Mouse (Mus musculus) G1E (cell line): ENCODE data around the gene Sept12. TPM values are rescaled to one million over a fixed set of nuclear protein-coding genes. Genes with fewer than 3 reads are reported as not detected.

Experiments
- ATAC-seq: 2 replicates; pipeline ENCODE4 v1.8.0; 2016; ENCODE audit warnings: mild to moderate bottlenecking; ENCODE audit not compliant: insufficient number of reproducible peaks, poor library complexity, low FRiP score, severe bottlenecking; ENCODE audit errors: extremely low read depth
- DNase-seq: peaks from one replicate; pipeline ENCODE4 v3.0.0; 2012; ENCODE audit warnings: low spot score
- H3K27me3 ChIP-seq: 2 replicates; pipeline ENCODE4 v1.6.1; 2012; ENCODE audit warnings: mild to moderate bottlenecking, low read length, inconsistent platforms; ENCODE audit not compliant: insufficient read depth
- H3K36me3 ChIP-seq: replicated peaks from 2 replicates; pipeline ENCODE3; 2012; ENCODE audit warnings: mild to moderate bottlenecking, inconsistent platforms
- H3K4me1 ChIP-seq: 2 replicates; pipeline ENCODE4 v1.6.1; 2012; ENCODE audit warnings: low read depth, low read length, inconsistent platforms, mixed read lengths; ENCODE audit not compliant: insufficient read depth
- H3K4me3 ChIP-seq: 2 replicates; pipeline ENCODE4 v1.5.1; 2012; ENCODE audit warnings: low read depth, mild to moderate bottlenecking, inconsistent platforms, low read length, moderate library complexity, mixed read lengths
- H3K9me3 ChIP-seq: replicated peaks from 2 replicates; pipeline ENCODE4 v1.6.1; 2012; ENCODE audit warnings: inconsistent platforms
- CTCF ChIP-seq: IDR thresholded peaks from 2 replicates; pipeline ENCODE4 v1.5.1; 2012; ENCODE audit warnings: low read depth, low read length, inconsistent platforms, mixed read lengths
- GATA1 ChIP-seq: IDR thresholded peaks from 2 replicates; pipeline ENCODE4 v1.6.1; 2012; ENCODE audit warnings: borderline replicate concordance, low read length, inconsistent platforms, mixed read lengths
- GATA2 ChIP-seq: IDR thresholded peaks from 2 replicates; pipeline ENCODE4 v1.6.1; 2012; ENCODE audit warnings: low read depth, low read length, inconsistent platforms, borderline replicate concordance
- POLR2AphosphoS5 ChIP-seq: IDR thresholded peaks from 2 replicates; pipeline ENCODE4 v1.6.1; 2012; ENCODE audit warnings: low read depth, low read length, inconsistent platforms; ENCODE audit not compliant: insufficient replicate concordance
- TAL1 ChIP-seq: conservative IDR thresholded peaks from 2 replicates; pipeline ENCODE4 v1.6.1; 2012; ENCODE audit warnings: low read depth, low read length, inconsistent platforms, mixed read lengths
- polyA plus RNA-seq: library from polyadenylated mRNA; stranded (reverse); fragments of >175 nt; gene quantifications from 2 replicates; pipeline ENCODE4 v1.2.3, GENCODE M21; 2012
- total RNA-seq, 2 experiments: library from RNA; stranded (forward) in 1 of 2; stranded (reverse) in 1 of 2; fragments of 200-1000 nt in 1 of 2; fragments of >200 nt in 1 of 2; fragmentation: Nextera tagmentation in 1 of 2; gene quantifications; 2 replicates each; pipeline ENCODE4 v1.2.3; 2014 to 2017

Gene Sept12
- total and polyA plus RNA-seq, 3 experiments = 0.05 to 0.07 TPM; not detected in 1

- DNase-seq (no peak), ATAC-seq (no peak)
- H3K36me3 ChIP-seq = peaks cover 91% of the 10 kb centered on the region
- H3K9me3 ChIP-seq = no peaks in the 10 kb centered on the region
- H3K4me3 ChIP-seq = no peak overlapping the region
- TF ChIP-seq POLR2AphosphoS5 (no peak), TAL1 (no peak), GATA1 (no peak), GATA2 (no peak), CTCF (no peak)
- peaks cover 18% of the 10 kb centered on the region for H3K4me1 ChIP-seq
- no peaks in the 10 kb centered on the region for H3K27me3 ChIP-seq
These were observed 40.2 kb downstream of the Sept12 start for GRCm38 (mm10) chr16:4957446-4957845.

- no peaks in the 10 kb centered on the region for H3K9me3 ChIP-seq
- DNase-seq (no peak), ATAC-seq (no peak)
- no peak for TF ChIP-seq TAL1
- TF ChIP-seq CTCF = no peak
- TF ChIP-seq POLR2AphosphoS5 = no peak
- no peak for TF ChIP-seq GATA1
- no peak for TF ChIP-seq GATA2
- peaks cover 93% of the 10 kb centered on the region for H3K36me3 ChIP-seq
- no peaks in the 10 kb centered on the region for H3K27me3 ChIP-seq
- H3K4me3 ChIP-seq = no peak overlapping the region
- H3K4me1 ChIP-seq = peaks cover 11% of the 10 kb centered on the region
These were observed 41.0 kb downstream of the Sept12 start for GRCm38 (mm10) chr16:4956609-4957008.

DNA sequence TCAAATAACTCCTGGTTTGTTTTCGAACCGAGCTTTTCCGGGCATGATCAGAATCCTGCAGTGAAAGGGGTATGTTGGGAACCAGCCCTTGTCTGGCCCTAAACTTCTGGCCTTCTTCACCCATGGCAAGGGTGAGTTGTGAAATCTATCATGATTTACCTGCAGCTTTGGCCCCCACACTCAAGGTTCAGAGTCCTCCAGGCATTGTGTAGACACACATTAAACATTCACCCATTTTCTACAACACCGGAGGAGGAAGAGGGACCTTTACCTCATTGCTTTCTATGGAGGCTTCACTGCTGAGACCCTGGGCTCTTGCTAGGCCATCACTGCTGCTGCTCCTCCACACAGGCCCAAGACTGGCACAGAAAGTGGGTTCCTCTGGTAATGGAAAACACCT, 50.3 kb downstream of the Sept12 start:
- DNase-seq (no peak), ATAC-seq (no peak)
- H3K4me1 ChIP-seq = no peaks in the 10 kb centered on the region
- H3K4me3 ChIP-seq = no peak overlapping the region
- H3K9me3 ChIP-seq = no peaks in the 10 kb centered on the region
- no peaks in the 10 kb centered on the region for H3K27me3 ChIP-seq
- H3K36me3 ChIP-seq = peaks cover 86% of the 10 kb centered on the region
- TF ChIP-seq CTCF (no peak), TAL1 (no peak), GATA1 (no peak), POLR2AphosphoS5 (no peak), GATA2 (no peak)

- H3K36me3 ChIP-seq = peaks cover 86% of the 10 kb centered on the region
These were observed 51.5 kb downstream of the Sept12 start for GRCm38 (mm10) chr16:4946155-4946554.

DNA sequence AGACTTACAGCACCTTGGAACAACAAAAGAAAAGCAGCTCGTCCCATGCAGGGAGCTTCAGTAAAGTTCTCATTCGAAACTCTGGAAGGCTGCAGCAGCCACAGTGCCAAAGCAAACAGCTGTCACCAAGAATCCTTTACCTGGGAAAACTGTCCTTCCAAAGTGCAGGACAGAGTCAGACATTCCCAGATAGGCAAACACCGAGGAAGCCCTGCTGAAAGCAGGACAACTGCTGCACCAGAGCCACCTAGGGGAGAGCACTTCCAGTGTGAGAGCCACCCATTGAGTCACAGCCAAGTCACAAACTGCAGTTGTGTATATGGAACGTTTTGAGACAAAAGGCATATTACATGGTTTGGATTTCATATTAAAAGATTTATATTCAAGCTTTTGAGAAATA, 52.2 kb downstream of the Sept12 start:
- Histone ChIP-seq H3K4me1 (peaks cover 5% of the 10 kb centered on the region), H3K9me3 (no peaks in the 10 kb centered on the region), H3K36me3 (peaks cover 87% of the 10 kb centered on the region), H3K4me3 (no peak overlapping the region), H3K27me3 (no peaks in the 10 kb centered on the region)
- TF ChIP-seq TAL1 = no peak
- TF ChIP-seq GATA2 = no peak
- TF ChIP-seq POLR2AphosphoS5 = no peak
- no peak for TF ChIP-seq GATA1
- no peak for TF ChIP-seq CTCF
- no peak for DNase-seq
- no peak for ATAC-seq

More at GRCm38 (mm10) chr16:4946155-4946554, 51.5 kb downstream of the Sept12 start:
- DNase-seq (no peak), ATAC-seq (no peak)
- Histone ChIP-seq H3K4me3 (no peak overlapping the region), H3K9me3 (no peaks in the 10 kb centered on the region), H3K4me1 (no peaks in the 10 kb centered on the region), H3K27me3 (no peaks in the 10 kb centered on the region)
- TF ChIP-seq CTCF (no peak), TAL1 (no peak), GATA2 (no peak), POLR2AphosphoS5 (no peak), GATA1 (no peak)

- DNase-seq = no peak
- Histone ChIP-seq H3K9me3 (no peaks in the 10 kb centered on the region), H3K27me3 (no peaks in the 10 kb centered on the region), H3K36me3 (peaks cover 88% of the 10 kb centered on the region), H3K4me1 (peaks cover 23% of the 10 kb centered on the region), H3K4me3 (no peak overlapping the region)
- TF ChIP-seq POLR2AphosphoS5 = no peak
- TF ChIP-seq CTCF = no peak
- no peak for TF ChIP-seq GATA2
- no peak for TF ChIP-seq GATA1
- no peak for TF ChIP-seq TAL1
- no peak for ATAC-seq
These were observed 54.2 kb downstream of the Sept12 start for GRCm38 (mm10) chr16:4943431-4943830.

GRCm38 (mm10) chr16:4942868-4943267, 54.8 kb downstream of the Sept12 start:
- TF ChIP-seq GATA1 (no peak), GATA2 (no peak), CTCF (no peak), POLR2AphosphoS5 (no peak), TAL1 (no peak)
- peaks cover 86% of the 10 kb centered on the region for H3K36me3 ChIP-seq
- H3K9me3 ChIP-seq = no peaks in the 10 kb centered on the region
- ATAC-seq = no peak
- DNase-seq = no peak
- H3K4me1 ChIP-seq = peaks cover 27% of the 10 kb centered on the region
- no peak overlapping the region for H3K4me3 ChIP-seq
- H3K27me3 ChIP-seq = no peaks in the 10 kb centered on the region
